Comparison of ENCODE assay signal across 8 mouse cellular contexts in genomic region chr3:89093175-89093574, GRCm38 (mm10). TPM values are rescaled to one million over a fixed set of nuclear protein-coding genes. Genes with fewer than 3 reads are reported as not detected.
DNase-seq lines count a peak whose midpoint lies in the region; ATAC-seq and TF ChIP-seq lines count a peak whose summit lies in the region.

Gene Rusc1 (minus strand): TSS chr3:89093311.

- TF ChIP-seq CTCF in heart, adult 2 months (IDR thresholded peaks at IDR 0.05) = no peak
- no peak for TF ChIP-seq CTCF in kidney, adult 2 months (conservative IDR thresholded peaks at IDR 0.05; ENCODE audit: insufficient read depth, insufficient read length, low read depth, low read length)

- peaks cover 49% of the 10 kb centered on the region for H3K36me3 ChIP-seq in erythroblast, embryonic 14.5 days (ENCODE audit: control insufficient read depth)
- peaks cover 47% of the 10 kb centered on the region for H3K36me3 ChIP-seq in embryonic facial prominence, embryonic 12.5 days
- no peaks in the 10 kb centered on the region for H3K36me3 ChIP-seq in heart, adult 2 months (ENCODE audit: control insufficient read depth, insufficient read depth, low read length)
- no peaks in the 10 kb centered on the region for H3K36me3 ChIP-seq in kidney, adult 2 months (ENCODE audit: control insufficient read depth, insufficient read depth, low read length)
- H3K36me3 ChIP-seq in limb, embryonic 12.5 days = peaks cover 44% of the 10 kb centered on the region
- peaks cover 57% of the 10 kb centered on the region for H3K36me3 ChIP-seq in midbrain, embryonic 14.5 days (ENCODE audit: control insufficient read depth, insufficient read depth, low read length)

- ATAC-seq in erythroblast, adult 5-6 weeks (replicated peaks; ENCODE audit: low FRiP score, poor library complexity, severe bottlenecking) = no peak
- 0 out of 2 replicates have a peak, but pooled peaks have one; percentile 24 for ATAC-seq in embryonic facial prominence, embryonic 12.5 days (ENCODE audit: insufficient number of reproducible peaks, insufficient read depth, low FRiP score, low TSS enrichment)
- ATAC-seq in limb, embryonic 12.5 days (ENCODE audit: insufficient number of reproducible peaks, insufficient read depth, low FRiP score, low TSS enrichment, low read depth) = peak; percentile 49
- ATAC-seq in midbrain, embryonic 14.5 days (ENCODE audit: low FRiP score, low TSS enrichment) = peak; percentile 90

- H3K9me3 ChIP-seq in erythroblast, embryonic 14.5 days (ENCODE audit: control insufficient read depth, low read length) = peaks cover 5% of the 10 kb centered on the region
- H3K9me3 ChIP-seq in embryonic facial prominence, embryonic 12.5 days = no peaks in the 10 kb centered on the region
- H3K9me3 ChIP-seq in limb, embryonic 12.5 days = no peaks in the 10 kb centered on the region
- no peaks in the 10 kb centered on the region for H3K9me3 ChIP-seq in midbrain, embryonic 14.5 days (ENCODE audit: control insufficient read depth, low read length)

- DNase-seq in heart, adult 2 months = peak; percentile 86 to 87
- peak; percentile 89 for DNase-seq in kidney, adult 2 months
- peak; percentile 96 for DNase-seq in midbrain, embryonic 14.5 days
- DNase-seq in spleen, adult 18-20 months = peak; percentile 52 to 65

- no peak within 1 kb of the TSS; the same call in 1 of the 2 replicates for H3K27ac ChIP-seq in embryonic facial prominence, embryonic 12.5 days
- no peak within 1 kb of the TSS for H3K27ac ChIP-seq in heart, adult 2 months
- H3K27ac ChIP-seq in kidney, adult 2 months (ENCODE audit: insufficient read depth, low read depth, low read length) = no peak within 1 kb of the TSS
- H3K27ac ChIP-seq in limb, embryonic 12.5 days = no peak within 1 kb of the TSS
- peak within 1 kb of the TSS; percentile 83 for H3K27ac ChIP-seq in midbrain, embryonic 14.5 days (replicated peaks; ENCODE audit: low read depth, low read length)

- peak within 1 kb of the TSS; percentile 72 for H3K9ac ChIP-seq in embryonic facial prominence, embryonic 12.5 days
- H3K9ac ChIP-seq in heart, adult 2 months (ENCODE audit: low read depth, low read length) = peak within 1 kb of the TSS; percentile 34; the same call in 1 of the 2 replicates
- peak within 1 kb of the TSS; percentile 44 for H3K9ac ChIP-seq in limb, embryonic 12.5 days (replicated peaks)
- H3K9ac ChIP-seq in midbrain, embryonic 14.5 days (replicated peaks; ENCODE audit: low read length) = peak within 1 kb of the TSS; percentile 84

- no peak for TF ChIP-seq POLR2A in heart, adult 2 months (IDR thresholded peaks at IDR 0.05; ENCODE audit: insufficient read depth, low read depth, low read length)
- no peak for TF ChIP-seq POLR2A in kidney, adult 2 months (IDR thresholded peaks at IDR 0.05; ENCODE audit: low read depth, low read length)

- peak within 1 kb of the TSS; percentile 100 for H3K4me2 ChIP-seq in embryonic facial prominence, embryonic 12.5 days (replicated peaks)
- peak within 1 kb of the TSS; percentile 100 for H3K4me2 ChIP-seq in limb, embryonic 12.5 days
- H3K4me2 ChIP-seq in midbrain, embryonic 14.5 days (ENCODE audit: low read length) = peak within 1 kb of the TSS; percentile 80

- H3K79me2 ChIP-seq in heart, adult 2 months (replicated peaks; ENCODE audit: control insufficient read depth, insufficient read depth, low read length) = no peaks in the 10 kb centered on the region

- peaks cover 69% of the 10 kb centered on the region for H3K4me1 ChIP-seq in erythroblast, embryonic 14.5 days (ENCODE audit: control insufficient read depth)
- H3K4me1 ChIP-seq in embryonic facial prominence, embryonic 12.5 days = peaks cover 23% of the 10 kb centered on the region
- peaks cover 3% of the 10 kb centered on the region for H3K4me1 ChIP-seq in heart, adult 2 months (ENCODE audit: control insufficient read depth, insufficient read depth, low read length)
- H3K4me1 ChIP-seq in kidney, adult 2 months (ENCODE audit: control insufficient read depth, insufficient read depth, low read length) = peaks cover 4% of the 10 kb centered on the region; the same call in 1 of the 2 replicates
- H3K4me1 ChIP-seq in limb, embryonic 12.5 days (replicated peaks) = peaks cover 33% of the 10 kb centered on the region
- H3K4me1 ChIP-seq in midbrain, embryonic 14.5 days (ENCODE audit: control insufficient read depth, insufficient read depth, low read length) = peaks cover 16% of the 10 kb centered on the region; the same call in 1 of the 2 replicates

- peak within 1 kb of the TSS; percentile 35 for H3K4me3 ChIP-seq in erythroblast, embryonic 14.5 days (replicated peaks)
- peak within 1 kb of the TSS; percentile 65 for H3K4me3 ChIP-seq in embryonic facial prominence, embryonic 12.5 days
- H3K4me3 ChIP-seq in heart, adult 2 months = peak within 1 kb of the TSS; percentile 9; the same call in 1 of the 2 replicates
- H3K4me3 ChIP-seq in kidney, adult 2 months (ENCODE audit: insufficient read depth, low read depth, low read length) = peak within 1 kb of the TSS; percentile 1; the same call in 1 of the 2 replicates
- H3K4me3 ChIP-seq in limb, embryonic 12.5 days (replicated peaks) = peak within 1 kb of the TSS; percentile 65
- H3K4me3 ChIP-seq in midbrain, embryonic 14.5 days (replicated peaks; ENCODE audit: low read depth, low read length) = peak within 1 kb of the TSS; percentile 68

- intact Hi-C loops in heart, adult 2 months (cut with DNase I) = no loop called here

- H3K27me3 ChIP-seq in erythroblast, embryonic 14.5 days (ENCODE audit: control insufficient read depth) = peaks cover 46% of the 10 kb centered on the region
- H3K27me3 ChIP-seq in embryonic facial prominence, embryonic 12.5 days = peaks cover 20% of the 10 kb centered on the region
- no peaks in the 10 kb centered on the region for H3K27me3 ChIP-seq in heart, adult 2 months (ENCODE audit: control insufficient read depth, insufficient read depth, low read length)
- no peaks in the 10 kb centered on the region for H3K27me3 ChIP-seq in kidney, adult 2 months (replicated peaks; ENCODE audit: control insufficient read depth, insufficient read depth, low read length)
- peaks cover 37% of the 10 kb centered on the region for H3K27me3 ChIP-seq in limb, embryonic 12.5 days
- H3K27me3 ChIP-seq in midbrain, embryonic 14.5 days (ENCODE audit: control insufficient read depth, insufficient read depth, low read length) = 0 out of 2 replicates have a peak, but pooled peaks cover 4% of the 10 kb centered on the region

- no peak for TF ChIP-seq EP300 in heart, adult 2 months (IDR thresholded peaks at IDR 0.05; ENCODE audit: insufficient read depth, low read depth, low read length)

- 2% methylated on average over 18 of the region's 18 CpGs for WGBS in embryonic facial prominence, embryonic 12.5 days
- WGBS in heart, adult 2 months = 10% methylated on average over 18 of the region's 18 CpGs
- 9% methylated on average over 18 of the region's 18 CpGs for WGBS in kidney, adult 2 months
- under 1% methylated on average over 18 of the region's 18 CpGs for WGBS in limb, embryonic 12.5 days
- WGBS in midbrain, embryonic 14.5 days = 3% methylated on average over 18 of the region's 18 CpGs

RNA-seq across cellular contexts. Expression of gene Rusc1, which starts in this region (rescaled TPM):
- polyA plus RNA-seq in erythroblast, embryonic 14.5 days (2012) = 0.34 and 0.49 TPM in 2 replicates
- 0.38 and 2.5 TPM in 2 replicates for total RNA-seq in erythroblast, adult 5-6 weeks (2015; ENCODE audit: low replicate concordance)
- 1.6 and 5.6 TPM in 2 replicates for total RNA-seq in erythroblast, adult 5-6 weeks (2017; ENCODE audit: low replicate concordance)
- 26.5 and 33.7 TPM in 2 replicates for polyA plus RNA-seq in embryonic facial prominence, embryonic 12.5 days (2016; fragmentation: Nextera tagmentation; extraction: Ambion mirVana)
- total RNA-seq in heart, adult 2 months (2021) = 10 to 100 TPM; 26.4 to 30.9 TPM
- 38.8 and 50.4 TPM in 2 replicates for polyA plus RNA-seq in heart, adult 2 months (2012; rRNA removed)
- 33.6 and 34.5 TPM in 2 replicates for polyA plus RNA-seq in kidney, adult 2 months (2012; rRNA removed)
- 23.4 and 23.7 TPM in 2 replicates for polyA plus RNA-seq in limb, embryonic 12.5 days (2016; fragmentation: Nextera tagmentation; extraction: Ambion mirVana)
- 90.1 and 107 TPM in 2 replicates for polyA plus RNA-seq in midbrain, embryonic 14.5 days (2014; fragmentation: Nextera tagmentation; extraction: Ambion mirVana)

Comparison
In these comparisons a context has a peak if more than half of its experiments do, and no peak if none do; other contexts are left out.
1. RNA of gene Rusc1 (total RNA-seq): 26.4 to 30.9 TPM in heart, adult 2 months; 0.38 to 5.6 TPM in erythroblast, adult 5-6 weeks; every median in the first group is over 4 times any median in the second.
2. RNA of gene Rusc1 (polyA plus RNA-seq): 90.1 to 107 TPM in midbrain, embryonic 14.5 days, 38.8 to 50.4 TPM in heart, adult 2 months, 33.6 to 34.5 TPM in kidney, adult 2 months, 26.5 to 33.7 TPM in embryonic facial prominence, embryonic 12.5 days and 23.4 to 23.7 TPM in limb, embryonic 12.5 days; 0.34 to 0.49 TPM in erythroblast, embryonic 14.5 days; every median in the first group is over 10 times any median in the second.
3. H3K4me3 ChIP-seq: peak in every context shown above with its lines; median percentile 68 in midbrain, embryonic 14.5 days; 65 in embryonic facial prominence, embryonic 12.5 days; 65 in limb, embryonic 12.5 days; 35 in erythroblast, embryonic 14.5 days; 9 in heart, adult 2 months; 1 in kidney, adult 2 months.
4. H3K9ac ChIP-seq: peak in every context shown above with its lines; median percentile 84 in midbrain, embryonic 14.5 days; 72 in embryonic facial prominence, embryonic 12.5 days; 44 in limb, embryonic 12.5 days; 34 in heart, adult 2 months.
5. Peak in every context shown above with its lines, with median percentiles within 50 percentile points of each other: H3K4me2 ChIP-seq and DNase-seq.